Mouse (Mus musculus) NIH3T3 (cell line): ENCODE data around the gene Ptprm.

Experiments
- DNase-seq: peaks from one replicate; pipeline ENCODE4 v3.0.0-alpha.2; 2012; ENCODE audit warnings: low read depth

Gene Ptprm

DNA sequence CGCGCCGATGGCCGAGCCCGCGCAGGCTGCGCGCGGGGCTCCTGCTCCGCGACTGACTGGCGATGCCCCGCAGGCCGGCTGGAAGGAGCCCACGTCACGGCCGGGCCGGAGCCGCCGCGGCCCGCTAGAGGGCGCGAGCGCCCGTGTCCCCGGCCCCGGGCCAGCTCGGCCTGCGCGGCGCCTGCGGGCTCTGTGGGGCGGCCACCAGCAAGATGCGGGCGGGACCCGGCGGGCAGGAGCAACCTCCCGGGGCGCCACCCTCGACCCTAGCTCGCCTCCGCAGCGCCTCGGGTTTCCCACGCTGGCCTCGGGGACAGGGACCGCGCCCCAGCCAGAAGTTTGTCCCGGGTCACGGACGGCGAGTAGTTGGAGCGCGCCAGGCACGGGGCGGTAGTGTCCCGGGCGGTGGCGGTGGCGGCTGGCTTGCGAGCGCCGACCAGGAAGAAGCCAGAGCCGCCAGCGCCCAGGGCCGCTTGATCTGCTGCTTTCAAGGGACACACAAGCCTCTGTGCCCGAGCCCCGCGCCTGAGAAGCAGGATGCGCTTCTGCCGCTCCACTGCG lies at the start of gene Ptprm:
Gene Ptprm, minus strand, starts transcription at position 7 of the 561 bp plus-strand sequence.
- DNase-seq = peak; percentile 89

DNA sequence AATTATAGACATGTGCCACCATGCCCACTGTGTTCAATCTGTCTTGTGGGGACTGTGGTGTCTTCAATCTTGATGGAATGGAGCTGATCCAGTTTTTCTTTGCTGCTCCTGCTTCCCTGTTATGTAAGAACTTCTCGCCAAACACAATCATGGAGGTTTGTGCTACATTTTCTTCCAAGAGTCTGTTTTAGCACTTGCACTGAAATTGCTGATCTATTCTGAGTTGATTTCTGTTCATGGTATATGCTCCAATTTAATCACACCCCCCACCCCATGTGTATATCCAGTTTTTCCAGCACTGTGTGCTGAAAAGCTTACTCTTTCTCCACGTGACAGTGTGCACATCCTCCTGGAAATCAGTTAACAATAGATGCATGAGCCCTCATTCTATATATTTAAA lies 41.9 kb upstream of the Ptprm start:
- no peak for DNase-seq

DNA sequence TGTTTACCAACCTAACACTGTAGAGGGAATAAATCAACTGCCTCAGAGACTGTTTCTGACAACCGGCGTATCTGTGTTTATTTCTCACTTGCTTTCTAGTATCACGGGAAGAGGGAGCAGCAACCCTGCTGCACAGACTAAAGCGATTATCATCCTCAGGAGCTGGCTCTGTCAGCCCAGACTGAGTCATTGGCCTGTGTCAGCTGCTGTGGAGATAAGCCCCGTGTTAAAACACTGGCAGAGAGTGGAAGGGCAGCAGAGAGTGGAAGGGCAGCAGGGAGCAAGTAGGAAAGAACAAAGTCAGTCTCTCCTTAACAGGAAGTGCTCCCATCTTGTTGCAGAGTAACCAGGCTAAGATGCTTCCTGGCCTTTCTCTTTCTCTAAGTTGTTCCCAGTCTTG lies 36.6 kb upstream of the Ptprm start:
- DNase-seq = peak; percentile 9

GRCm38 (mm10) chr17:67388171-67388570 lies 33.9 kb upstream of the Ptprm start:
- no peak for DNase-seq

DNA sequence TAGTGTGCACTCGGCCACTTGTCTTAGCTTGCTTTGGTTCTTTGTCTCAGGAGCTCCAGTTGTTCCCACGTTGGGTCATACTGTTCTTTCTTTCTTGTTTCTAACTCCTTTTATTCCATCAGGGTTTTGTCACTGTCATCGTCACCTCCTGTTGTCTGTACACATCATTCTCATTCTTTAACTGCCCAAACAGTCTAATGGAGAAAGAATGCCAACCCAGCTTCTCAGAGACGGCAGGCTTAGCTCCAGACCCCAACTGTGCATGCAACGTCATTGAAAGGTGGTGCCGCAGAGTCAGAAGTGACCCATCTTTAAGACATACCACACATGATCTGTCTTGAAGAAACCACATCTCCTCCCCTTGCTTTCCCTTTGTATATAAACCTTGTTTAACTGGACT lies 31.0 kb upstream of the Ptprm start:
- no peak for DNase-seq

DNA sequence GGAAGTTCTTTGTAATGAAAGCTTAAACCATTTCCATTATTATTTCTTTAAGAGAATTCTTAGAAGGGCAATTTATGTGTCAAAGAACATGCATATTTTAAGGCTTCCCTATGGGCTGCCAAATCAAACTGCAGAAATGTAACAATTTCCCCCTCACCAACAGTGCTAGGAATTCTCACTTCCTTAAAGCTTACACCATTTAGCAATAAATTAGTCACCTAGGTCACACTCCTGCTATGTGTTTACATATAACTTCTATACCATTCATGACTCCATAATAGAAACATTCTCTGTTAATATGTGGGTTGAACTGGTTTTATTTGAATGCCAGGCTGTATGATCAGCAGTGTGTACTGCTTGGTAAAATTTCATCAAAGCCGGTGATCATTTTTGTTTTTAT lies 29.4 kb upstream of the Ptprm start:
- DNase-seq = no peak

GRCm38 (mm10) chr17:67381618-67382017 lies 27.4 kb upstream of the Ptprm start:
- no peak for DNase-seq

DNA sequence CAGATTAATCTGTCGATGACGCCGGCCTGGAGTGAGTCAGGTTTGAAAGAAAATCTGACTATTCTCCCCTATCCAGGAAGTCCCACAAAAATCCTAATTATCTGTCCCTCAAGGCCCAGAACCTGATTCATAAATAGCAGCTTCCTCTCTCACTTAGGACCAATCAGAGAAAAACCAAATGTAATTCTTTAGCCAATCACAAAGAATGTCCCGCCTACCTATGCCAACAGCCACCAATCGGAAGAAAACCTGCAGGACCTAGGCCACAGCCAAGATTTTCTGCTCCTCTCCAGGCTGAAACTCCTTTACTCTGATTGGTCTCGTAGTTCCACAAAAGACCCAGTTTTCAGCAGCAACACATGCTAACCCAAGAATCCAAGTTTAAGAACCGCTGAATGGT lies 13.6 kb upstream of the Ptprm start:
- DNase-seq = peak; percentile 27

DNA sequence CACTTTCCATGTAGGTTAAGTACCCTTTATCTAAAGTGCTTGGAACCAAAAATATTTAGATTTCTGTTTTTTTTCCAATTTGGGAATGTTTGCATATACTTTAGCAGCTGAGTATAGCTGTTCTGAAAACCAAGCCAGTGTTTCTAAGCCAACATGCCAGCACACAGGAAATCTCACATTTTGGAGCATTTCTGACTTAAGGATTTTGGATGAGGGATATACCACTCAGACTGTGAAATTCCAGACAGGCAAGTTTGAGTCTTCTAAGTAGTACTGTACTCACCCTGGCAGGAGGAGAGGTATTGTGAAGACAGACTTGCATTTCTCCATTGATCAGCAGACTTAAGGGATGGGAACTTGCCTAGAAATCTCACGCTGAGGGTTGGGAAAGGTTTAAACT lies 10.2 kb upstream of the Ptprm start:
- no peak for DNase-seq

GRCm38 (mm10) chr17:67363377-67364070 lies 9.3 kb upstream of the Ptprm start:
- DNase-seq = no peak

GRCm38 (mm10) chr17:67362131-67362530 lies 7.9 kb upstream of the Ptprm start:
- no peak for DNase-seq

GRCm38 (mm10) chr17:67360606-67361005 lies 6.3 kb upstream of the Ptprm start:
- no peak for DNase-seq

DNA sequence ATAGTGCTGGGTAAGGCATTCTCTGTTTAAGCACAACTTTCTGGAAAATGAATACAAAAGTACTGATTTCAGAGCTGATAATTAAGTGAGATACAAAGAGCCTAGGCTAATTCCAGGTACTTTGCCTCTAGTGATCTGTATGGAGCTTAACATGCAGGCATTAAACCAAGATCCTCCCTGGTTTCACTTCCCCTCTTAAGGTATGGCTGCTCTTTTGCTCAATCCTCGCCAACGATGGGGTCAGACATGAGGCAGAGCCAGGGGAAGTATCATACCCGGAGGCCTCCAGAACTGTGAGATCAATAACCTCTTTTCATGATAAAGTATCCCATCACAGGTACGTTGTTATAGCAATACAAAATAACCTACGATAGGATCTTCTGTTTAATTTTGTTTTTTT lies 5.3 kb upstream of the Ptprm start:
- DNase-seq = no peak

GRCm38 (mm10) chr17:67358541-67358940 lies 4.3 kb upstream of the Ptprm start:
- no peak for DNase-seq

DNA sequence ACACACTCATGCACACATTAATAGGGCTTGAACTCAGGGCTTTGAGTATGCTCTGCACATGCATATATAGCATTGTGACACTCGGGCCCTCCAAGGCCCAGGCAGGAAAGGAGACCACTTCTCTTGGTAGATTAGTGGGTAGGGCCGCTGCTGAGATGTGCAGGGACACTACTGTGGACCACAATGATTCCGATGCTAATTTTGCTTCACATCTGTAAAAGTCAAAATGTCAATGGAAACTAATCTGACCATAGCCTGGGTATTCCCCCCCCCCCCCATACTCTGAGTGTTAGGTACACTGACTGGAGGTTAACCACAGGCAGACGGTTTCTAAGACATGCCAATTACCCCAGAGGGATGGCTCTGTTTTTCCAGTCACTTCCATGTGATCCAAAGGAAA lies 2.9 kb upstream of the Ptprm start:
- no peak for DNase-seq

DNA sequence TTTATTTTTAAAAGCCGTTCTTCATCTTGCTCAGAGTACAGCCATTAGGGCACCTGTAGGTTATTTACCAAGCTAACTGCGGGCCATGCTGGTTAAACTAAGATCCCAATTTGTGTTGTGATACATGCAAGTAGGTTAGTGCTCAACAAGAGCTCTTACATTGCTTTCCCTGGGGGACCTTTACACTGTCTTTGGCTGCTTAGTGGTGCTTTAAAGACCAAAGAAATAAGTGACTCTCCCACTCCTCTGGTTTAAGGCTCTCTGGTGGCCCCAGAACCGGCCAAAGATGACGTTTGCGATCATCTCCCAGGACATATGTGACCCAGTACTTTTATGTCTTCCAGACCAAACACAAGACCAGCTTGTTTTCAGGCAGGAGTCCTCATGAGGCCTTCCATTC lies 994 bp upstream of the Ptprm start:
- no peak for DNase-seq

GRCm38 (mm10) chr17:67353796-67354450 lies 334 bp downstream of the Ptprm start:
- no peak for DNase-seq

DNA sequence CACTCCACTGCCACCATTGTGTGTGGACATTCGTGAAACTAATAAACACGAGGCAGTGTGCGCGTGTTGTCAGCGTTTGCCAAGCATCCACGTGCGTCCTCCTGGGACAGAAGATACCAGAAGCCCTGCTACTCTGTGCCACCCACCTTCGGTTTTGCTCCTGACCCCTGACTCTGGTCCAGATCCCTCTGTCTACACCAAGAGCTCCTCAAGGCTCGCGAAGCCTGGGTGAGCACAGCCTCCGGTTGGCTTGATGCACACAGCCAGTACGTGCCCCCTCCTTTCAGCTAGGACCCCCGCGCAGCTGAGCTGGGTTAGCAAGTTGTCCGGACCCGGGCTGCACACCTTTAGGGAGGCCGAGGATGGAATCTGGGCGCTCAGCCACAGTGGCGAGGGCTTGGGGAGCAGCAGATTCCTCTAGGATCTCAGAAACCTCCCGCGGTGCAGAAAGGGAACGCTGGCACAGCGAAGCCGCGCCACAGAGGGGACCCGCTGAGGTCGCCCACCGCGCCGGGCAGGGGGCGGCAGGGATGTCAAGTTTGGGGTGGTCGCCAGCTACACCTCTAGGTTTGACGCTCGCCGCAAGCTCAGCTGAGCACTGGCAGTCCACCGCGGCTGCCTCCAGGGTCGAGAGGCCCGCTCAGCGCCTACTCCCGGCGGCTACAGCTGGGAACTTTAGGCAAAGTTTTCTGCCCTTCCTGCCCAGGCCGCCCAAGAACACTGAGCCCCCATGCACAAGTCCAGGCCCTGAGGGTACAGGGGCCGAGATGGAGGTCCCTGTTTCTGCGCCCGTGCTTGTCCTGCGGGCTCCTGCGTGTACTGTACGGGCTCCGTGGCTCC lies 1.1 kb downstream of the Ptprm start:
- DNase-seq = peak; percentile 63

GRCm38 (mm10) chr17:67351423-67351822 lies 2.8 kb downstream of the Ptprm start:
- peak; percentile 92 for DNase-seq

DNA sequence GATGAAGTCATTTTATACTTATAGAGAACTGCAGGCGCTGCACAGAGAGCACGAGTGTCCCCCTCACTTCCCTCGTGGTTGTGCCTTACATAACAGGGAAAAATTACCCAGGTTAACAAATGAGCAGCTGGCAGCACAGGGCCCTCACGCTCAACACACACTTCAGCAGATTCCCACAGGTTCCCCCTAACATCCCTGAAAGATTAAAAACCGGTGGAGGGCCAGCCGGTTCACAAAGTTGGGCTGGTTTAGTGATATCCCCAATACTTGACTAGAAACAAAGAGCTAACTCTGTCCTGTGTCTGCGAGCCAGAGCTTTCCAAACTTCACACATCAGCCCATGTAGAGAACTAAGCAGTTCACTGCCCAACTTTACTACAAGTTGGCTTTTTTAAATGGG lies 3.7 kb downstream of the Ptprm start:
- no peak for DNase-seq

GRCm38 (mm10) chr17:67349594-67349993 lies 4.7 kb downstream of the Ptprm start:
- no peak for DNase-seq

GRCm38 (mm10) chr17:67346921-67347320 lies 7.3 kb downstream of the Ptprm start:
- peak; percentile 9 for DNase-seq

DNA sequence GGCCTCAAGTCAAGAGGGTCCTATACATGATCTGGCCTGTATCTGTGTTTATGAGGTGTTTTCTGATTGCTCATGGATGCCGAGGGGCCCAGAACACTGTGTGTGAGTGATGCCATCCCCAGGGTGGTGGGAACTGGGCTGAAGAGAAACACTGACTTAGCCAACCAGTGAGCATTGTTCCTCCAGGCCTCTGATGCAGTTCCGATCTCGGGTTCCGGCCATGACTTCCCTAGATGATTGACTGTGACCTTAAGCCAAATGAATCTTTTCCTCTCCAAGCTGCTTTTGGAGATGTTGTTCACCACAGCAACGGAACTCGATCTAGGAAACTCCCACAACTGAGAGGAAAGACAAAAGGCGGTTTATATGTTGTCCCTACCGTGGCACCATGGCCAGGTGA lies 9.1 kb downstream of the Ptprm start:
- no peak for DNase-seq
